Mouse (Mus musculus) ZHBTc4 (cell line): ENCODE data around the gene Nifk.

ENCODE experiments used
- DNase-seq: peaks from one replicate; pipeline ENCODE4 v3.0.0-alpha.2; 2011; ENCODE audit warnings: low read depth, low spot score

Gene Nifk

GRCm38 (mm10) chr1:118321661-118322201 is at the start of gene Nifk:
Gene Nifk (plus strand): TSS chr1:118321839.
- DNase-seq = peak; percentile 97

DNA sequence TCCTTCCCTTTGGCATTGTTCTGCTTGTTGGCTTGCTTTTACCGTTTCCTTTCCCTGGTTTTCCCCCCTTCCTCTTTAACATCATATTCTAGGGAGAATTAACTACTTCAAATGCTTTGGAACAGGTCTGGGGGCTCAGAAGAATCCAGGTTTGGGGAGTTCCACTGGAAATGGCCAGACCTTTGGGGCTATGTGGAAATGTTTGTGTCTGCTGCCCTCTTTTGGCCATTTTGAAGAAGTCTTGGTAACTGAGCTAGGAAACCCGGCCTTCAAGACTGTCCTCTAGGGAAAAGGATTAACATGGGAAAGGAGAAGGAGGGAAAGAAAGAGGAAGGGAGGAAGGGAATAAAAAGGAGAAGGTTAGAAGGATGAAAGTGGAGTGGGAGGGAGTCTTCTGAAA is 46.5 kb upstream of the Nifk start:
- DNase-seq = peak; percentile 82

DNA sequence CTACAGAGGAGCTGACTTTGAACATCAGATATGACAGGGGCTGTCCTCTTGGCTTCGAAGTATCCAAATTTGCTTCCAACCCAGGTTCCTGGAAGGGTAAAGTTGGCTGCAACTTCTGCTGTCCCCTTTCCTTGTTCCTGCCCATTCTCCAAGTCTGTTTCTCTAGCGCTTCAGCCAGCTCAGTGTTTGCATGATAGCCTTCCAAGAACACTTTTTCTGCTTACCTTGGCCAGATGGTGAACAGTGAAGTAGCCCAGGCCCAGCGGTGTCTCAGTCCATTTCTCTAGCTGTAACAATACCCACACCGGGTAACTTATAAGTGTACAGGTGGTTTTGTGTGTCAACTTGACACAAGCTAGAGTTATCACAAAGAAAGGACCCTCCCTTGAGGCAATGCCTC is 29.3 kb upstream of the Nifk start:
- no peak for DNase-seq

DNA sequence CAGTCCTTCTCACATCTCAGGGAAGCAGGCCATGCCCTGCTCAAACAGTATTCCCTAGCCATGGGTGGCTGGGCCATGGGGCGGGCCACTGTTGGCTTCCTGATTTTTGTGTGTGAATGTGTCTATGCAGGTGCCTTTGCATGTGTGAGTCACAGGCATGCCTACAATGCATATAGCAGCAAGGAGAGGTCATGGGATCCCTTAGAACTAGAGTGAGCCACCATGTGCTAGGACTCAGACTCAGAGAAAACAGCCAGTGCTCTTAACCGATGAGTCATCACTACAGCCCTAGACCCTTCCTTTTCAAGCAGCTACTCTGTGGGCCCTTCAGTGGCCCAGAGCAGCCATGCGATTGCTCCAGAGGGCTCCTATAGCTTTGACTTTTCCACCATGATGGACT is 27.4 kb upstream of the Nifk start:
- no peak for DNase-seq

DNA sequence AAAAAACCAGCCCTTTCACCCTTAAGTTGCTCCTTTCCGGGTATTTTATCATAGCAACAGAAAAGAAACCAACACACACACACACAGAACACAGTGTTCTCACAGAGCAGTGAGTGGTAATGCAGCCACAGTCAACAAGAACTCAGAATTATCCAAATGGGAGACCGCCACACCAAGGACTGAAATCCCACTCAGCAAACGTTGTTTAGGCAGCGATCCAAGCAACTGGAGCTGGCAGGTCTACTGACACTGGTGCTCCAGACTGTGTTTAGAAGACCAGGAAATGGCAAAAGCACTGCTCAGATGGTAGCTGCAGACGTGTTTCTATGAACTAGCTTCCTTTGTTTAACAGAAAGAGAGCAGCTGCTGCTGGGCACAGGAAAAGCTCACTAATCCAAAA is 26.8 kb upstream of the Nifk start:
- DNase-seq = no peak

DNA sequence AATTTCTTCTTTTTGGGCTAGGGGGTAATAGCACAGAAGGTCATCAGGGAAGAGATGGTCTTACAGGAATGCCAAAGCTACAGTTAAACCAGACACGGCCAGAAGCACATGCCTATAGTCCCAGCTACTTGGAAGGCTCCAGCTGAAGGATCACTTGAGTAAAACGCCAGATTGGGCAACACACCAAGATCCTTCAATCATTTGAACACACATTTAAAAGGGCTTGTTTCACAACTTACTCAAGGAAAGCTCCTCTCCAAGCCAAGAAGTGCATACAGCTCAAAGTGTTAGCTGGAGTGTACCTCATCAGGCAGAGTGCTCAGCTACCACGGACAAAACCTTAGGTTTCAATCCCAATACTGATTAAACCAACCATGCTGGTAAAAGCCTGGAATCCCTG is 25.0 kb upstream of the Nifk start:
- DNase-seq = no peak

DNA sequence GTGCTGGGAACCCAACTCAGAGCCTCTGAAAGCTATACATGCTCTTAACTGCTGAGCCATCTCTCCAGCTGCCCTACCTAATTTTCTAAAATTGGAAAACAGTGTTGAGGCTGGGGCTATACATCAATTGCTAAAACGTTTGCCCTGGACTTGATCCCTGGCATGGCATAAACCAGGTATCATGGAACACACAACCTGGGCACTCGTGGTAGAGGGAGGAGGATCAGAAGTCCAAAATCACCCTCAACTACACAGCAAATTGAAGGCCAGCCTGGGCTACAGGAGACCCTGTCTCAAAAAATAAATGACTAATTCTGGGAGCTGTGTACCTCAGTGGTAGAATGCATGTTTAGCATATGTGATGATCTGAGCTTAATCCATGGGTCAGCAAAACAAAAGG is 23.9 kb upstream of the Nifk start:
- no peak for DNase-seq

GRCm38 (mm10) chr1:118310780-118311621 is 10.6 kb upstream of the Nifk start:
- DNase-seq = peak; percentile 96

- DNase-seq = peak; percentile 30
Measured at GRCm38 (mm10) chr1:118311622-118312326, 9.9 kb upstream of the Nifk start, which contains the start of gene Tsn. Gene Tsn (minus strand): TSS chr1:118311739.

GRCm38 (mm10) chr1:118320696-118321095 is 943 bp upstream of the Nifk start:
- DNase-seq = peak; percentile 84

DNA sequence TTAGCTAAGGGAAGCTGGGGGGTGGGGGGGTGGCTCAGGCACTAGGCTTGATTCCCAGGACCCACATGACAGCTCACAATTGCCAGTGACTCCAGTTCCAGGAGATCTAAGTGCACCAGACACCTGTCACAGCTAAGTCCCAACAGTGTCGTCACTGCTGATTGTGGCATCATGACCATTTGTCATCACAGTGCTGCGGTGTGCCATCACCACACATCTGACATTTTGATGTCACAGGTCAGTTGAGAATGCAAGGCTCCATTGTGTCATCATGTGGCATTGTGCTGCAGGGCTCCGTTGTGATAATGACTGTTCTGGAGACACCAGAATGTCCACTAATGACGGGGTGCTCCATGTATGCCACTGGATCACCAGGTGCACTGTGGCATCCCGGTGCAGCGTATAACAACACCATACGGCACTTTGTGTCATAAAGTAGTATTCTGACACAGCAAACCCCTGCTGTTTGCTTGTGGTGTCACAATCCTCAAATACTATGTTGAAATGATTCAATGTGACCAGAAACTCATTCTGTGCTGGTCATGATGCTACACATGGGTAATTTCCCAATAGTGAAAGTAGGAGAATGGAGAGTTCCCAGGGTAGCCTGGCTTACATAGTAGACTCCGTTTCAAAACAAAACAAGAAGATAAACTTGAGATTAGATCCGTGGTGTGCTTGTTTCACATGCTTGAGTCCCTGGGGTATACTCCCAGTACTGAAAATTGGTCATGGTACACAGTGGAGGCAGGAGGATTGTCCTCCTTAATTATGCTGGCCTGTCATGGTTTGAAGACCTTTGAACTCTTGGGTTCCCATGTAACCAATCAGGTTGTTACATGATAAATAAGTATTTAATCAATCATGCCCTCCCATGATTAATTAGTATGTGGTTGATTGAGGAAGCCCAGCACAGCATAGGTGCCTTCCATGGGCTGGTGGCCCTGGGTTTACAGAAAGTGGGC is 13.4 kb downstream of the Nifk start:
- no peak for DNase-seq

GRCm38 (mm10) chr1:118335847-118336246 is 14.2 kb downstream of the Nifk start:
- peak; percentile 22 for DNase-seq

DNA sequence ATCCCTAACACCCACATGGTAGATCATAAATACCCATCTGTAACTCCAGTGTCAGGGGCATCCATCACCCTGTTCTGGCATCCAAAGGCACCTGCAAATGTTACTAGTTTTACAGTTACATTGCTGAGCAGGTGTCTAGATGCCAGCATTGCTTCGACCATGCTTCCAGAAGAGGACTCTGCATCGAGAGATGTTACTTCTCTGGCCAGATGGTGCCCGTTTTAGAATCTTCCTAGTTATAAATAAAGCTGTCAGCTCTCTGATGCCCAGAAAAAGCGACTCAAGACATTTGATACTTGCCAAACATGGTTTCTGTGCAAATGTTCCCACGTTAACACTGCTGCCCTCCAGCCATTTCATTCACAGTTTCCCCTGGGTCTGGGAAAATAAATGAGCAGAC is 16.3 kb downstream of the Nifk start:
- DNase-seq = no peak

- DNase-seq = no peak
Measured at GRCm38 (mm10) chr1:118343649-118344435, 22.2 kb downstream of the Nifk start.

DNA sequence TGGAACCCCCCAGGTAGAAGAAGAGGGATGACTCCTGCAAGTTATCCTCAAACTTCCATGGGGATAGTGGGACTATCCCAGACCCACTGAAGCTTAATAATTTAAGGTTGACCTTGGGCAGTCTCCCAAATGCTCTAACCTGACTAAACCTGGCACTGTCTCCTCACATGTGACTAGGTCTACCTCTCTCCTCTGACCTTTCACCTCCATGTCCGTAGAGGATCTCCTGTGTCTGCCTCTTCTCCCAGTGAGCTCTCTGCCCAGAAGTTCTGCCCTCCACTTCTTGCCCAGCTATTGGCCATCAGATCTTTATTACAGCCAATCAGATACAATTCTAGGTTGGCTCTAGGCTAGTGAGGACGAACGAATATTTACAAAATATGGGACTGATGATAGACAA is 28.3 kb downstream of the Nifk start:
- no peak for DNase-seq

DNA sequence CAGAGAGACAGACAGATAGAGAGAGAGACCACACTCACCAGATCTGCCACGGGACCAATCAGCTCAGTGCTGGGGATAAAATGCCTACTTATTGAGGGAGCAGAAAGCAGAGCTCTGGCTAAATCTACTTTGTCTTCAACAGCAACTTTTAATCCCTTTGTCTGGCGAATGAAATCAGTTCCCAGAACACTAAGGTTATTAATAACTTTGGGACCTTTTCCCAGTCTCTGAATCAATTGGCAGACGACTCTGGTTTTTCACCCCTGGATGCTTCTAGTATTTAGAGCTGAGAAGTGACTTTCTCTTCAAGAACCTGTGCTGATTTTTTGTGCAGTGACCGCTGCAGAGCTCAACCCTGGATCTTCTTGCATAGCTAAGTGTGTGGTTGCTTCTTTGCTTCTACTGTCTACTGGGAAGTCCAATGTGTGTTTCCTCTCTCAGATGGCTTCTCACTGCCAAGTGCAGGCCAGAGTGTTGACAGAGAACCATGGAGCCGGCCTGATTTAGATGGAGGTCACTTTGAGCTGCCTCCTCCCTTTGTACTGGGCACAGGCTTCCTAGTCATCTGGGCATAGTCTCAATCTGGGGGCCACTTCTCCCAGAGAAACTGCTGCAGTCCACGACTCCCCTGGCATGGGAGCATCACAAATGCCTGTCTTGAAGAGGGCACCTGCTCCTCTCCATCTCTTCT is 37.6 kb downstream of the Nifk start:
- no peak for DNase-seq

- peak; percentile 67 for DNase-seq
Measured at GRCm38 (mm10) chr1:118367970-118368369, 46.3 kb downstream of the Nifk start.

DNA sequence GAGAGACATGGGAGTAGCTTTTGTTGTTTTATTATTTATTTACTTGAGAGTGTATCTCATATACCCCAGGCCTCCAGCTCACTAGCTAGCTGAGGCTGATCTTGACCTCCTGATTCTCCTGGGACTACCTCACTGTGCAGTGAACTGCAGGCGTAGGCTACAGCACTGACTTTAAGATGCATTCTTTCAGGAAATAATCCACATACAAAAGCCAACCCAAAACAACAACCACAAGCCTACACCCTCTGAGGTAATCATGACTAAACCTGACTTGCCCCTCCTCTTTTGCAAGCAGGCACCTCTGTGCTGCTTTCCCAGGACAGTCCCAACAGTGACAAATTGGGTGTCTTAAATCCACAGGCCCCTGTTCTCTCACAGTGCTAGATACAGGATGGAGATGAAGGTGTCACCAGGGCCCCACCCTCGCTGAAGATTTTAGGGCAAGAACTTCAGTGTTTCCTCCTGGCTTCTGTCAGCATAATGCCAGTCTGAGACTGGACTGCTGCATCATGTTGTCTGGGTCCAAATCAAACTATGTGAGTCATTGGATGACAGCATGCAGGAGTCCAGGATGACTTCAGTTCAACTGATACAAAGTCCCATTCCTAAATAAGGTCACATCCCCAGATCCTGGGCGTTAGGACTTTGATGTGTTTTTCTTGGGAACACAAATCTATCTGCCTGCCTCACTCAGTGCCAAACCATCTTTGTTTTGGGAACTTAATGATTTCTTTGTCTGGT is 47.3 kb downstream of the Nifk start:
- no peak for DNase-seq

DNA sequence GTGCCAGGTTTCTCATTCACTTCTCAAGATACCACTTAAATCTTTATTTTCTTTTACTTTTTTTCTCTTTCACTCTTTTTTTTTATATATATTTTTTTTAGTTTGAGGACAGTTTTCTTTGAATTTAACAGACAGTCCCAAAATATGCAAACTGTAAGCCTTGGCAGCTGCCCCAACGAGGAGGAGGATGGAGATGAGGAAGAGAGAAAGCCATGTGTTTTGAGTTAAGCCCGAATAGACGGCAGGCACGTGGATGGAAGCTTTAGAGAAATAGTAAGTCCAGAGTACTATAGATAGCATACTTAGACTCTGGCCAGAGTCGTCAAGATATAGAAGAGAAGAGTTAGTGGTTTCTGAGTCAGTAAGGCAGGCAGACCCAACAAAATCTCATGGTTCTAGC is 56.1 kb downstream of the Nifk start:
- DNase-seq = no peak
